Mouse (Mus musculus) CH12.LX (cell line): Measurements from ENCODE around the gene Cracr2a. TPM values are rescaled to one million over a fixed set of nuclear protein-coding genes. Genes with fewer than 3 reads are reported as not detected.

Source experiments
- DNase-seq: peaks from one replicate; pipeline ENCODE4 v3.0.0-alpha.2; 2013; ENCODE audit errors: extremely low read depth
- H3K27ac ChIP-seq: 2 replicates; pipeline ENCODE4 v1.5.1; 2012; ENCODE audit warnings: low read depth, mild to moderate bottlenecking, control low read depth, moderate library complexity; ENCODE audit not compliant: insufficient read depth
- H3K27me3 ChIP-seq: replicated peaks from 2 replicates; pipeline ENCODE3; 2012; ENCODE audit warnings: inconsistent platforms
- H3K36me3 ChIP-seq, 2 experiments: replicated peaks in 1 of 2; 2 replicates each; pipeline versions ENCODE3 to v1.6.1; 2012; ENCODE audit warnings: inconsistent platforms in 1 of 2, low read length in 1 of 2, mild to moderate bottlenecking in 1 of 2, mixed read lengths in 1 of 2, moderate library complexity in 1 of 2; ENCODE audit not compliant: control insufficient read depth in 1 of 2, insufficient read depth in 1 of 2
- H3K4me1 ChIP-seq, 2 experiments: 2 replicates each; pipeline ENCODE4 v1.6.1; 2012; ENCODE audit warnings: inconsistent platforms in 1 of 2, moderate library complexity in 1 of 2; ENCODE audit not compliant: insufficient read depth in 2 of 2, control insufficient read depth in 1 of 2
- H3K4me2 ChIP-seq: 2 replicates; pipeline ENCODE4 v1.6.1; 2012; ENCODE audit warnings: low read depth, mild to moderate bottlenecking, control low read depth; ENCODE audit not compliant: poor library complexity, insufficient read depth, severe bottlenecking
- H3K4me3 ChIP-seq, 3 experiments: fragments of 150-350 bp in 1 of 3; sonication (generic) in 1 of 3; replicated peaks in 1 of 3; 2 replicates each; pipeline versions ENCODE3 to v1.5.1; 2011 to 2012; ENCODE audit warnings: low read depth in 2 of 3, low read length in 2 of 3, mild to moderate bottlenecking in 2 of 3, moderate library complexity in 2 of 3, control low read depth in 1 of 3, improper control_type of control experiment in 1 of 3, inconsistent platforms in 1 of 3, mixed read lengths in 1 of 3; ENCODE audit not compliant: poor library complexity in 1 of 3
- H3K79me2 ChIP-seq: replicated peaks from 2 replicates; pipeline ENCODE4 v1.6.1; 2012; ENCODE audit warnings: mild to moderate bottlenecking, moderate library complexity; ENCODE audit not compliant: control insufficient read depth, poor library complexity, insufficient read depth, severe bottlenecking; ENCODE audit errors: extremely low read depth
- H3K9ac ChIP-seq: 2 replicates; pipeline ENCODE4 v1.6.1; 2012; ENCODE audit warnings: low read depth, mild to moderate bottlenecking, control low read depth, moderate library complexity; ENCODE audit not compliant: insufficient read depth
- H3K9me3 ChIP-seq: replicated peaks from 2 replicates; pipeline ENCODE3; 2012; ENCODE audit warnings: low read length, inconsistent platforms, mixed read lengths
- BHLHE40 ChIP-seq: IDR thresholded peaks from 2 replicates; pipeline ENCODE4 v1.6.1; 2011; ENCODE audit warnings: mild to moderate bottlenecking, low read depth, low read length, improper control_type of control experiment
- CHD1 ChIP-seq: IDR thresholded peaks from 2 replicates; pipeline ENCODE4 v1.6.1; 2012; ENCODE audit warnings: low read depth, low read length, improper control_type of control experiment, inconsistent platforms
- CHD2 ChIP-seq: IDR thresholded peaks from 2 replicates; pipeline ENCODE4 v1.6.1; 2011; ENCODE audit warnings: low read length, improper control_type of control experiment
- CTCF ChIP-seq, 2 experiments: IDR thresholded peaks in 1 of 2; conservative IDR thresholded peaks in 1 of 2; 2 replicates each; pipeline ENCODE4 v1.5.1; 2011 to 2012; ENCODE audit warnings: low read depth in 2 of 2, low read length in 2 of 2, improper control_type of control experiment in 1 of 2, inconsistent platforms in 1 of 2, mild to moderate bottlenecking in 1 of 2, moderate library complexity in 1 of 2
- E2F4 ChIP-seq: IDR thresholded peaks from 2 replicates; pipeline ENCODE4 v1.6.1; 2011; ENCODE audit warnings: low read depth, low read length, improper control_type of control experiment; ENCODE audit not compliant: insufficient replicate concordance
- EP300 ChIP-seq: IDR thresholded peaks from 2 replicates; pipeline ENCODE4 v1.6.1; 2011; ENCODE audit warnings: low read length, improper control_type of control experiment
- ETS1 ChIP-seq: conservative IDR thresholded peaks from 2 replicates; pipeline ENCODE4 v1.6.1; 2012; ENCODE audit warnings: low read depth, mild to moderate bottlenecking, inconsistent platforms, low read length, improper control_type of control experiment, moderate library complexity
- GABPA ChIP-seq: IDR thresholded peaks from 2 replicates; pipeline ENCODE4 v1.6.1; 2012; ENCODE audit warnings: low read depth, low read length, improper control_type of control experiment, inconsistent platforms; ENCODE audit not compliant: insufficient replicate concordance
- HCFC1 ChIP-seq: IDR thresholded peaks from 2 replicates; pipeline ENCODE4 v1.6.1; 2012; ENCODE audit warnings: low read depth, mild to moderate bottlenecking, inconsistent platforms, low read length, improper control_type of control experiment
- IRF4 ChIP-seq: IDR thresholded peaks from 2 replicates; pipeline ENCODE4 v1.6.1; 2014; ENCODE audit warnings: low read depth, mild to moderate bottlenecking, inconsistent platforms, low read length, improper control_type of control experiment
- JUN ChIP-seq: IDR thresholded peaks from 2 replicates; pipeline ENCODE4 v1.6.1; 2011; ENCODE audit warnings: low read depth, mild to moderate bottlenecking, low read length, improper control_type of control experiment, moderate library complexity; ENCODE audit not compliant: insufficient read depth
- JUND ChIP-seq: conservative IDR thresholded peaks from 2 replicates; pipeline ENCODE4 v1.6.1; 2011; ENCODE audit warnings: low read depth, low read length, improper control_type of control experiment
- KAT2A ChIP-seq: IDR thresholded peaks from 2 replicates; pipeline ENCODE4 v1.6.1; 2012; ENCODE audit warnings: low read length, improper control_type of control experiment, inconsistent platforms; ENCODE audit not compliant: insufficient replicate concordance
- MAX ChIP-seq: IDR thresholded peaks from 2 replicates; pipeline ENCODE4 v1.6.1; 2011; ENCODE audit warnings: low read length, improper control_type of control experiment
- MAZ ChIP-seq: IDR thresholded peaks from 2 replicates; pipeline ENCODE4 v1.6.1; 2012; ENCODE audit warnings: low read depth, mild to moderate bottlenecking, inconsistent platforms, low read length, improper control_type of control experiment, moderate library complexity
- MEF2A ChIP-seq: IDR thresholded peaks from 2 replicates; pipeline ENCODE4 v1.6.1; 2014; ENCODE audit warnings: low read depth, mild to moderate bottlenecking, inconsistent platforms, low read length, improper control_type of control experiment, borderline replicate concordance
- MXI1 ChIP-seq: IDR thresholded peaks from 2 replicates; pipeline ENCODE4 v1.6.1; 2011; ENCODE audit warnings: mild to moderate bottlenecking, low read depth, low read length, improper control_type of control experiment
- MYC ChIP-seq: IDR thresholded peaks from 2 replicates; pipeline ENCODE4 v1.6.1; 2011; ENCODE audit warnings: low read depth, mild to moderate bottlenecking, improper control_type of control experiment, low read length
- NELFE ChIP-seq: IDR thresholded peaks from 2 replicates; pipeline ENCODE4 v1.6.1; 2011; ENCODE audit warnings: low read depth, low read length, improper control_type of control experiment
- NRF1 ChIP-seq: IDR thresholded peaks from 2 replicates; pipeline ENCODE4 v1.6.1; 2014; ENCODE audit warnings: low read depth, mild to moderate bottlenecking, inconsistent platforms, low read length, improper control_type of control experiment, moderate library complexity
- PAX5 ChIP-seq: IDR thresholded peaks from 2 replicates; pipeline ENCODE4 v1.6.1; 2012; ENCODE audit warnings: low read length, inconsistent platforms, mixed read lengths
- POLR2AphosphoS2 ChIP-seq: IDR thresholded peaks from 2 replicates; pipeline ENCODE4 v1.6.1; 2011; ENCODE audit warnings: low read depth, low read length, improper control_type of control experiment
- RAD21 ChIP-seq: IDR thresholded peaks from 2 replicates; pipeline ENCODE4 v1.6.1; 2011; ENCODE audit warnings: low read depth, mild to moderate bottlenecking, low read length, improper control_type of control experiment, moderate library complexity
- RCOR1 ChIP-seq: conservative IDR thresholded peaks from 2 replicates; pipeline ENCODE4 v1.6.1; 2012; ENCODE audit warnings: low read depth, mild to moderate bottlenecking, inconsistent platforms, low read length, improper control_type of control experiment
- SIN3A ChIP-seq: IDR thresholded peaks from 2 replicates; pipeline ENCODE4 v1.6.1; 2012; ENCODE audit warnings: low read length, improper control_type of control experiment, inconsistent platforms
- SMC3 ChIP-seq: IDR thresholded peaks from 2 replicates; pipeline ENCODE4 v1.6.1; 2011; ENCODE audit warnings: low read depth, low read length, improper control_type of control experiment
- UBTF ChIP-seq: IDR thresholded peaks from 2 replicates; pipeline ENCODE4 v1.6.1; 2012; ENCODE audit warnings: low read depth, mild to moderate bottlenecking, inconsistent platforms, low read length, improper control_type of control experiment, moderate library complexity
- USF1 ChIP-seq: IDR thresholded peaks from 2 replicates; pipeline ENCODE4 v1.6.1; 2014; ENCODE audit warnings: low read depth, mild to moderate bottlenecking, inconsistent platforms, low read length, improper control_type of control experiment
- USF2 ChIP-seq: conservative IDR thresholded peaks from 2 replicates; pipeline ENCODE4 v1.6.1; 2011; ENCODE audit warnings: low read depth, low read length, improper control_type of control experiment
- ZKSCAN1 ChIP-seq: IDR thresholded peaks from 2 replicates; pipeline ENCODE4 v1.6.1; 2012; ENCODE audit warnings: low read depth, inconsistent platforms, low read length, improper control_type of control experiment, borderline replicate concordance
- ZMIZ1 ChIP-seq: IDR thresholded peaks from 2 replicates; pipeline ENCODE4 v1.6.1; 2012; ENCODE audit warnings: low read depth, mild to moderate bottlenecking, inconsistent platforms, low read length, improper control_type of control experiment
- dilution Hi-C: fragments of 300-500 bp; cut with MboI; formaldehyde crosslinking; loops from 2 replicates; pipeline ENCODE4 v1.14.3; 2020; ENCODE audit warnings: low sequenced_read_pairs; ENCODE audit not compliant: extremely low pct_unique_long_range_greater_than_20kb, extremely low pct_ligation_motif_present
- in situ Hi-C: fragments of 300-500 bp; cut with MboI; formaldehyde crosslinking; loops from 3 replicates; pipeline ENCODE4 v1.14.3; 2019; ENCODE audit warnings: low sequenced_read_pairs, low pct_ligation_motif_present, low pct_unique_long_range_greater_than_20kb, mixed read lengths
- polyA plus RNA-seq: library from polyadenylated mRNA; unstranded; fragments of >175 nt; gene quantifications from 2 replicates; pipeline ENCODE4 v1.2.1, GENCODE M21; 2012; ENCODE audit warnings: low read depth; ENCODE audit not compliant: insufficient read length
- total RNA-seq, 2 experiments: library from RNA; depleted of rRNA; stranded (reverse); fragments of 300-350 nt in 1 of 2; fragments of >200 nt in 1 of 2; gene quantifications; 2 replicates each; pipeline ENCODE4 v1.2.3; 2012 to 2014

Gene Cracr2a
- total and polyA plus RNA-seq, 3 experiments, result 1.2 to 1.6 (median 1.5) TPM

DNA sequence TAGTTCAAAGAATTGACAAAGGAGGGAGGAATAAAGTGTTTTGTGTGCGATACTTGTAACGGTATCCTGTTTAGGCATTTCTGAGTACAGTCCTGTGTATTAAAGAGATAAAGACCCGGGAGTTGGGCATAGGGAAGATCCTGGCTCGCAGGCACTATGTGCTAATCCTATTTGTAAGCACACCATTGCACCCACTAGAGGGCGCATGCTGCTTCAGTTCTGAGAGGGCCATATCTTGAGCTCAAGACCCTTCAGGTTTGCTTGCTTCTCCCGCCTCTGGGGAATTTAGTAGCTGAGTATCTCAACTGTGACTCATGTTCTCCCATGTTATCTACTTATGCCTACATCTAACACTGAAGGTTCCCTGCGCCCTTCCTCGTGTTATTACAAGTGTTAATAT, 36.7 kb upstream of the Cracr2a start:
- Histone ChIP-seq H3K4me1 (no peaks in the 10 kb centered on the region; a peak in 1 of 4 replicates), H3K4me3 (no peak overlapping the region), H3K27me3 (peaks cover 67% of the 10 kb centered on the region), H3K9me3 (peaks cover 2% of the 10 kb centered on the region), H3K79me2 (no peaks in the 10 kb centered on the region), H3K27ac (no peak overlapping the region), H3K9ac (no peak overlapping the region), H3K4me2 (no peak overlapping the region), H3K36me3 (no peaks in the 10 kb centered on the region)
- dilution Hi-C loops (no loop called here), in situ Hi-C loops (no loop called here)
- DNase-seq, result peak; percentile 76
- no peak for TF ChIP-seq PAX5
- TF ChIP-seq USF2, result no peak
- TF ChIP-seq MXI1, result no peak
- TF ChIP-seq BHLHE40, result no peak
- no peak for TF ChIP-seq EP300
- no peak for TF ChIP-seq ETS1
- no peak for TF ChIP-seq HCFC1
- TF ChIP-seq MEF2A, result no peak
- no peak for TF ChIP-seq CHD2
- no peak for TF ChIP-seq UBTF
- peak; percentile 53 for TF ChIP-seq IRF4
- no peak for TF ChIP-seq KAT2A
- TF ChIP-seq CHD1, result no peak
- TF ChIP-seq RCOR1, result no peak
- no peak for TF ChIP-seq NELFE
- 0 out of 2 replicates have a peak, but pooled peaks have one; percentile 27 for TF ChIP-seq JUND
- TF ChIP-seq MAX, result 0 out of 2 replicates have a peak, but pooled peaks have one; percentile 27
- no peak for TF ChIP-seq ZKSCAN1
- TF ChIP-seq GABPA, result no peak
- TF ChIP-seq SMC3, result peak; percentile 64
- peak; percentile 54 for TF ChIP-seq RAD21
- TF ChIP-seq MYC, result no peak
- no peak for TF ChIP-seq ZMIZ1
- no peak for TF ChIP-seq JUN
- no peak for TF ChIP-seq SIN3A
- TF ChIP-seq E2F4, result no peak
- TF ChIP-seq POLR2AphosphoS2, result no peak
- no peak for TF ChIP-seq MAZ
- TF ChIP-seq NRF1, result no peak
- TF ChIP-seq CTCF (conservative IDR thresholded peaks at IDR 0.05 in 1 of 2, IDR thresholded peaks at IDR 0.05 in 1 of 2; ENCODE audit: low read depth in 2 of 2, low read length in 2 of 2), result peak; percentile 78 to 83
- TF ChIP-seq USF1, result no peak
